Mouse (Mus musculus) testis, postnatal 14 days (tissue): Measurements from ENCODE around the gene Olfr1366.
A peak's percentile ranks its signal among the peaks of the same experiment; 100 is the strongest.
"Not testable (repeated sequence)": the region's sequence is repeated elsewhere in the genome, so short reads cannot be mapped to it uniquely, and the experiment has no call there.

ENCODE experiments used
- DNase-seq: peaks from one replicate; pipeline ENCODE4 v3.0.0; 2021; ENCODE audit warnings: low spot score

Gene Olfr1366

DNA sequence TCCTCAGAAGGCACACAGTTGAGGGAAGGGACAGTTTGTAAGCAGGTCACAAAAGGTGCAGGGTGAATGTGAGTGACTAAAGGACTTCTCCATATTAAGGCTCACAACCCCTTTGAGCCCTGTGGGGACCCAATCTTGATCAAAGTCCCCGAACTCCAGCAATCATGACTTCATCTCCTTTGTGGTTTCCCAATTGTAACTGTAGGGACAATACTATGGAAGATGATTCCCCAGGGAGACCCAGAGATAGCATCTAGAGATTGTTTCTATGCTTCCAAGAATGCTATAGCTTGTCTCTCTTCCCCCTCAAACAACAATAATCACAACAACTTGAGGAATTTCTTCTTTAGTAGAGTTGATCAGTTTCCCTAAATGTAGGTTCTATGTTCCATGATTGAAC lies at the start of gene Olfr1366:
Gene Olfr1366, minus strand, starts transcription at position 101 of the 400 bp plus-strand sequence.
- no peak for DNase-seq

DNA sequence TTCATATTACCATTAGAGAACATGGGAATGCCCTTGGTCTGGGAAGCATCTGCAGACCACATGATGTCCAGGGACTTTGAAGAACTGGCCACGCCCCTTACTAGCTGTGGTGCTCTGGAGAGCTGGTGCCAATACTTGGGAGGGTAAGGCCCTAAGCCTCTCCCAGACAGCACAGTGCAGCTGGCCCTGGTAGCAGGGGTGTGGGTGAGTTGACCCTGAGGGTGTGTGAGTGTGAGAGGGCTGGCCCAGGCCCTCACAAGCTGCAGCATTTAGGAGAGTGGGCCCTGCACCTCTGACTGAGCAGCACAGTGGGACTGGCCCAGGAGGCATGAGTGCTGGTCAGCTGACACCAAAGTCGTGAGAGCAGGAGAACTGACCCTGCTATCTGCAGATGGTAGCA lies 49.0 kb upstream of the Olfr1366 start:
- DNase-seq = no peak

DNA sequence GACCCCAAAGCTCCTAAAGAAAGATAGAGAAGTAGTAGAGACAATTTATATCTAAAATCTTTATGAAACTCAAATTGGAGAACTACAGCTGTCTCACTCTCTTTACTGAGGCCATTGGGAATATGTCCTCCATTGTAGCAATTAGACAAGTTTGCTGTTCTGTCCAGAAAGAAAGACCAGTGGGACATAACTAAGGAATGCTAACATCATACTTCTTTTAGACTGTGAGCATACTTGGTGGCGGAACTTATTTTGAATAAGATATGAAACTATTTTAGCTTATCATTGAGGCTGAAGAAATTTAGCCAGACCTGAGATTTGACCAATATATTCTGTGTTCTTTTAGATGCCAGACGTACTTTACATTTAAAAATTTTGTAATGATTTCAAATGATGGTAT lies 39.1 kb upstream of the Olfr1366 start, which contains the start of gene Olfr1364:
Gene Olfr1364, minus strand, starts transcription at position 101 of the 400 bp plus-strand sequence.
- no peak for DNase-seq

DNA sequence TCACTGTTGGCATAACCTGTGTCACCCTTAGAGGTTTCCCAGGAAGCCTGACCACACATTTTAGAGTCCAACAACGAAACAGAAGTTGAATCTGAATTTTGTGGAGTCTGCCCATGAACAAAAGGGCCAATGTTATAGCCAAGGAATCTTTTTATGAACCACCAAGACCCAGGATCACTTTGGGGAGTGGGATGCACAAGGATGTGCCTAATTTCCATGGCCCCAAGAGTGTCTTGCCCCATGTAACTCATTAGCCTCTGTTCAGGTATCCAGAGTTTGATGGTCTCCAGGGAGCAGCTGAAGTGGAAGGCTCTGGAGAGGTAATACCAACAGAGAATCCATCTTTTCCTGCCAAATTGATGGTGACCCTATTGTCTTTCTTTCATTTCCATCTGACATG lies 17.2 kb upstream of the Olfr1366 start, which contains the start of gene Olfr1535:
Gene Olfr1535, minus strand, starts transcription at position 101 of the 400 bp plus-strand sequence.
- no peak for DNase-seq

DNA sequence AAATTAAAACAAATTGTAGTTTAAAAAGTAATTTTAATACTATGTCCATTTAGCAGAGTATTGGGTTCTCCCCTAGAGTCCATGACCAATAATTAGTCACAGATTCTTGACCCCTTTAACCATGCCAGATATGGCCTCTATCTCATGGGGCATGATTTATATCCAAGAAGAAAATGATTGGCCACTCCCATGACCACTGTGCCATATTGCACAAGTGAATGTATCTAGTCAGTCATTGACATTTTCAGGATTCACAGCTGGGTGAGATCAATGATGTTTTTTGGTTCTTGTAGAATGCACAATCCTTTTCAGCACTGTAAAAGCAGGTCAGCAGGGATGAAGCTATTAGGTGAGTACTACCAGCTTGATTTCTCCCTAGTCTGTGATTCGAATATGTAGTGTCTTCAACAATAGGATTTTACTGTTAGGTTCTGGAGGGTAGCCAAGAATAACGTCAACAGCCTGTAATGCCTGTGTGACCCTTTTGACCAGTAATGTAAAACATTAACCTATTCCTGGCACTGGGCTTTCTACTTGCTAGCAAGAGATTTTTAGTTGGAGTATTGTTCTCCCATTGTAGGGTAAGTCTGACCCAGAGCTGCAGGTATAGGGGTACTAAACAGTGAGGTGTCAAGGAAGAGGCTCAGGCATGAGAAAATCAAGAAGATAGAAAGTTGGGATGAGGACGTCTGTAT lies 8.0 kb upstream of the Olfr1366 start:
- DNase-seq = no peak

DNA sequence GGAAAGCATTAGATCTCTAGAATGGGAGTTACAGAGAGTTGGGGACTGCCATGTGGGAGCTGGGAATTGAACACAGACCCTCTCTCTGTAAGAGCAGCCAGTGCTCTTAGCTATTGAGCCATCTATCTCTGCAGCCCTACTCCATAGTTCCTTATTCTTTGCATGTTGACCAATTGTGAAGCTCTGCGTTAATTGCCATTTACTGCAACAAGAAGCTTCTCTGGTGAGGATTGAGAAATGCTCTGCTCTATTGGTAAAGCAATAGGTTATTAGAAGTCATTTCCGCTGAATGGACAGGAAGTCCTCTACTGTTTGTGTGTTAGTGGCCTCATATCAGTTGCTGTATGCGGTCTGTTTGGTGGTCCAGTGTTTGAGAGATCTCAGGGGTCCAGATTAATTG lies 6.9 kb upstream of the Olfr1366 start:
- DNase-seq = no peak

DNA sequence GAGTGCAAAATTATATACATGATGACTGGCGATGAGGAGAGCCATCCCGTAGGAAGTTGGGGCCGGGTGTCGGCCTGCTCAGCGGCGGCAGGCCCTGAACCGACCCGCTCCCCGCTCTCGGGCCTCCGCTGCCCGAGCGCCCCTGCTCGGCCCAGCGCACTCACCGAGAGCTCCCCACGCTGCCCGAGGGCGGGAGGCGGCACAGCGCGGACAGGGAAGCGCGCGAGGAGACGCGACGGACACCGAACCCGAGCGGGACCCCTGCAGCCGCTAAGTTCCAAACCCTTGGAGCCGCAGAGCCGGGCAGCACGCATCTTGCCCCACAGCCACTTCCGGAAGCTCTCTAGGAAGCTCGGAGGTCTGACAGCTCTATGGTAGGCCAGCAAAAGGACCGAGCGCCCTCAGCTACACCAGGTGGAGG lies 11.8 kb downstream of the Olfr1366 start, which contains the start of gene Zkscan8:
Gene Zkscan8, minus strand, starts transcription at position 340 of the 421 bp plus-strand sequence.
- peak; percentile 89 for DNase-seq

DNA sequence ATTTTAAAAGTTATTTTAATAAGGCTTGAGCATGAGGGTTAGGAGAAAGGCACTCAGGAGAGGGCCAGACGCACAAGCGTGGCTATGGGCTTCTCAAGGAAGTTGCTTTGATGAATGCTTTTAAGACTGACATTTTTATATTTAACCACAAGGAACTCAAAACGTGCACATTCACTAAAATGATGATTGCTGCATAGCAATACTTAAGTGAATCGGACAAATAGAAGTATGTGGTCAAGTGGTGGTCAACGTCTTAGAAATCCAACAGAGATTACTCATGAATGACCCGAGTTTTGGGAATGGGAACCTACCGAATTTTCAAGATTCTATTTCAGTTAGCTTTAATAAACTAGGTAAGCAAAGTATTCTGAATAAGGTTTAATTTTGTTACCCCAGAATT lies 12.5 kb downstream of the Olfr1366 start:
- no peak for DNase-seq

DNA sequence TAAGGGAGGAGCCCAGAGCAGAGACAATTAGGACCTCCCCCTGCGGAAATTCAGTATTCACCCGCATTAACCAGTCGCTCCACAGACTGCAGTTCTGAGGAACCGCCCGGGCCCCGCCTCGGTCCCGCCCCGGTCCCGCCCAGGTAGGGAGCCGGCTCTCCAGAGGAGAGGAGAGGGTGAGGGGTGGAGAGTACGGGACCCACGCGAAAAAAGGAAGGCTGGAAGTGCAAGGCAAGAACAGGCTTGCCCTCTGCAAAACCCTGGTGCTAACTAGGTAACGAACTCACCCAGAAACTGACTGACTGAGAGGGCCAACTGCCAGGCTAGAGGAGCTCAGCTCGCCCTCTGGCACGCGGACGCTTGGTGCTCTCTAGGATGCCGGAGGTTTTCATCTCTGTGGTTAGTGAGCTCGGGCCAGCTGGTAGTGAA lies 36.4 kb downstream of the Olfr1366 start:
- peak; percentile 78 for DNase-seq

DNA sequence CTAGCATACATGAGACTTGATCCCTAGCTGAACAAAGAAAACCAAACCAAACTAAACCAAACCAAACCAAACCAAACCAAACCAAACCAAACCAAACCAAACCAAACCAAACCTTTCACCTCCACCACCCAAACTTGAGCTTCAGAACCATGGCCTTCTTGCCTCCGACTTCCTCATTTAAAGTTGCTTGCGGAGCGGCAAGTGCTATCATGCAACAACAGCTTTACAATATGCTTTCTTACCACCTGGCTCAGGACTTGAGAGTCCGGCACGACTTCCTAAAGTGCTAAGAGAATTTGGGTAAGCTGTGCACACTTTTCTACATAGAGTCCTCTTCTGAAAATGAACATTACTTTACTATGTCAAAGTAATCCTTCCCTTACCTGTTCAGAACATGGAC lies 40.3 kb downstream of the Olfr1366 start:
- no peak for DNase-seq

DNA sequence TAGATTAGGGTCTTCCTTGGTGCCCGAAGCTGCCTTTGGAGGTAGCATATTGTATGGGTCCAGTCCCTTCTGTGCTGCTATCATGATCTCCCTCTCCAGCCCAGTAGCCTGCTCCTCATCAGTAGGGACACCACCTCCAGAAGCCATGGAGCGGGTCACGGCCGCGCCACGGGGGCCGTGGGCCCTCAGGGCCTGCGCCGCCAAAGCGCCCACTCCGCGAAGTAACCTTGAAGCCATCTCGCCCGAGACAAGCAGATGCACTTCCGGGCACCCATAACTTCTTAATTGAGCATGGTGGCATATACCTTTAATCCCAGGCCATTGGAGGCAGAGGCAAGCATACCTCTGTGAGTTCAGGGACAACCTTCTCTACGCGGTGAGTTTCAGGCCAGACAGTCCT lies 41.4 kb downstream of the Olfr1366 start, which contains the start of gene Gm11273:
Gene Gm11273, minus strand, starts transcription at position 237 of the 400 bp plus-strand sequence.
- DNase-seq = not testable (repeated sequence)

DNA sequence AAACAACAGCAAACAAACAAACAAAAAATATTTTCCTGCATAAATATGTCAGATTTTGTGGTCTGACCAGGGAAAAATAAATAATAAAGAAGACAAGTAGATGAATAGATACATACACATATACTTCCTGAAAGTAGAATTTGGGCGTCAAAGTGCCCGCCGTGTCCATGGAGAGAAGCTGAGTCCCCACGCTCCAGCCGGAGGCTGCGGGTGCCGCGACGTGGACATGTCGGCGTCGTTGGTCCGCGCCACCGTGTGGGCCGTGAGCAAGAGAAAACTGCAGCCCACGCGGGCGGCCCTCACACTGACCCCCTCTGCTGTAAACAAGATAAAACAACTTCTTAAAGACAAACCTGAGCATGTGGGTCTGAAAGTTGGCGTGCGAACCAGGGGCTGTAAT lies 47.5 kb downstream of the Olfr1366 start, which contains the start of gene AK157302:
Gene AK157302, plus strand, starts transcription at position 144 of the 400 bp plus-strand sequence.
- no peak for DNase-seq

DNA sequence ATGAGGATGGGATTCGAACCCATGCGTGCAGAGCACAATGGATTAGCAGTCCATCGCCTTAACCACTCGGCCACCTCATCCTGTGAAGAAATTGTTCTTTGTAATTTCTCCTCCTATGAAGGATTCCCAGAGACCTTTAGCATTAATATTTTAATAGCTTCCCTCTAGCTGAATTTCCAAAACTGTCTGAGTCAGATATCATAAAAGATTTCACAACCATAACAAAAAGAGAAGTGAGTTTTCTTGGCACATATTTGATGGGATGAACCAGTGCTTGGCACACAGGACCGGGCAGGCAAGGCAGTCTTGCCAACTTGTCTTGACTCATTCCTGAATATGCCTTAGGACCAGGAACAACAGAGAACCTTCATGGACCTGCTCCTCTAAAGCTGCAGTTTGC lies 49.8 kb downstream of the Olfr1366 start:
- DNase-seq = no peak

DNA sequence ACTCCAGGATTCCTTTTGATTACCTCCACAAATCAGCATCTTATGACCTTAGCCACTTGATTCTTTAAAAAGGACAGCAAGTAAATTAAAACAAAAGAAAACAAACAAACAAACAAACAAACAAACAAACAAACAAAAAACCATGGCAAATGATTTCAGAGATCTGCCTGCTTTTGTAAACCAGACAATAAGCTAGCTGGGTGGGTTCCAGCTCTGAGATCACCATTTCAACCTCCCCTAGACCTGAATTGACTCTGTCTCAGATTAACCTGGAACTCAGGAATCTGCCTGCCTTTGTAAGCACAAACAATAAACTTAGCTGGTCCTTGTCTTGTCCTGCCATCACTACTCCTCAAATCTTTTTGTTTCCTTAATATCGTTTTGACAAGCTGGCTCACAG lies 55.7 kb downstream of the Olfr1366 start:
- DNase-seq = no peak
